Mouse (Mus musculus) bone marrow, adult 2 months (tissue): ENCODE data around the gene Pabpc1l. TPM values are rescaled to one million over a fixed set of nuclear protein-coding genes. Genes with fewer than 3 reads are reported as not detected.
A peak's percentile ranks its signal among the peaks of the same experiment; 100 is the strongest.

Experiments
- H3K27ac ChIP-seq: fragments of 200-500 bp; 2 replicates; pipeline ENCODE4 v1.5.1; 2012; ENCODE audit warnings: low read depth, mild to moderate bottlenecking, control low read depth, inconsistent platforms, low read length; ENCODE audit not compliant: control insufficient read depth, poor library complexity, insufficient read depth
- H3K4me1 ChIP-seq: fragments of 200-500 bp; 2 replicates; pipeline ENCODE4 v1.6.1; 2011; ENCODE audit warnings: low read length; ENCODE audit not compliant: control insufficient read depth, insufficient read depth
- H3K4me3 ChIP-seq: fragments of 200-500 bp; replicated peaks from 2 replicates; pipeline ENCODE3; 2011; ENCODE audit warnings: mild to moderate bottlenecking, low read depth, low read length, control low read depth; ENCODE audit not compliant: control insufficient read depth
- CTCF ChIP-seq: fragments of 200-500 bp; IDR thresholded peaks from 2 replicates; pipeline ENCODE4 v1.5.1; 2011; ENCODE audit warnings: low read length, control low read depth; ENCODE audit not compliant: control insufficient read depth, insufficient read depth
- POLR2A ChIP-seq: fragments of 200-500 bp; IDR thresholded peaks from 2 replicates; pipeline ENCODE4 v1.6.1; 2011; ENCODE audit warnings: low read depth, mild to moderate bottlenecking, control low read depth, low read length, borderline replicate concordance; ENCODE audit not compliant: control insufficient read depth
- WGBS: fragments of 180-500 bp; shearing (Covaris S2); methylation state at CpG from one replicate; pipeline ENCODE4 v1.1.7; 2018; 5-methylcytosine and 5-hydroxymethylcytosine counted together
- polyA plus RNA-seq: library from polyadenylated mRNA; stranded (reverse); fragments of >200 nt; gene quantifications from 2 replicates; pipeline ENCODE4 v1.2.4, GENCODE M21; 2011; ENCODE audit warnings: low replicate concordance; ENCODE audit not compliant: missing spikeins, insufficient read depth, insufficient read length

Gene Pabpc1l
- polyA plus RNA-seq, 1 experiment = 10.8 TPM

DNA sequence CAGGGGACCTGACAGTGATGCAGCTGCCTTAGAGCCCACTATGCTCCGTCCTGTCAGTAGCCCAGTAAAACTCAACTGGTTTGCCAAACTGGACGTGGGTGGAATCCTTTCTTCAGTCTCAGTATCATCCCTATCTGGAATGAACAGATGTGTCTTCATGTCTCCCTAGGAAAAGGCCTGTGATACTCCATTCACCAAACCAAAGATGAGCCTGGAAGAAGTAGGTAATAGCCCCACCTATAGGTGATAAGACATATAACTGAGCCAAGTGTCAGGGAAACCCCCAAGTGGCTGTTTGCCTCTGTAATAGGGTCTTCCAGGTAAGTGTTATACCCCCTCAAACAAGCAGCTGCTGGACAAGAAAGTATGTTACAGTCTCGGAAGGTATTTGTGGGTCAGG is 6.3 kb upstream of the Pabpc1l start:
- WGBS = 85% methylated on average over 3 of the region's 3 CpGs
- Histone ChIP-seq H3K4me1 (no peaks in the 10 kb centered on the region; the same call in 1 of the 2 replicates), H3K27ac (no peak overlapping the region), H3K4me3 (no peak overlapping the region)
- no peak for TF ChIP-seq CTCF
- TF ChIP-seq POLR2A = no peak

DNA sequence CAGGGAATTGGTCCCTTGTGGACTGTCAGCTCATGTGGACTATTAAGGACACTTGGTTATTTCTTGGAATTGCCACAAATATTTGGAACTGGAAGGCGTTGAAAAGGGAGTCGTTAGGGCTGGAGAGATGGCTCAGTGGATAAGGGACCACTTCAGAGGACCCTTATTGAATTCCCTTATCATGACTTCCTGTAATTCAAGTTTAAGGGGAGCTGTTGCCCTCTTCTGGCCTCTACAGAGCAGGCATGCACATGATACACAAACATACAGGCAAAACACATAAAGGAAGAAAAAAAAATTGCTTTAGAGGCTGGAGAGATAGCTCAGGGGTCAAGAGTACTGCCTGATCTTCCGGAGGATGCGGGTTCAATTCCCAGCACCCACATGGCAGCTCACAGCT is 5.3 kb upstream of the Pabpc1l start:
- WGBS = 79% methylated on average over 4 of the region's 4 CpGs
- TF ChIP-seq CTCF = no peak
- TF ChIP-seq POLR2A = no peak

DNA sequence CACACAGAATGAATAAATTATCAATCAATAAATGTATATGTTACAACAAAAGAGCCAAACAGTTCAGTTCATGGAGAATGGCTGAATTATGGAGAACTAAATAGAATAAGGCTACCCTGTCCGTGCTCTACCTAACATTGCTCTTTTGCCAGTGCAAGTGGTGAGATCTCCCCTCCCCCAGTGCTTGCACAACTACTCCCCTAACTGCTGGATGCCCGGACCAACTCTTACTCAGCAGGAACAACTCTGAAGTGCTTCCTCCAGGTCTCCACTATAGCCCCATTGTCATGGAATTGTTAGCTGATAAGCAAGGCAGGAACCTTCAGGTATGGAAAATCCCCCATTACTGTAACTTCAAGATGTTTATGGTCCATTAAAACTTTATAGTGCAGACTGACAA is 3.1 kb upstream of the Pabpc1l start:
- 11% methylated on average over 2 of the region's 2 CpGs for WGBS
- H3K4me1 ChIP-seq = no peaks in the 10 kb centered on the region; the same call in 1 of the 2 replicates
- TF ChIP-seq CTCF (no peak), POLR2A (no peak)

More for the DNA sequence above, 5.3 kb upstream of the Pabpc1l start:
- Histone ChIP-seq H3K4me1 (no peaks in the 10 kb centered on the region; the same call in 1 of the 2 replicates), H3K4me3 (no peak overlapping the region), H3K27ac (no peak overlapping the region)

DNA sequence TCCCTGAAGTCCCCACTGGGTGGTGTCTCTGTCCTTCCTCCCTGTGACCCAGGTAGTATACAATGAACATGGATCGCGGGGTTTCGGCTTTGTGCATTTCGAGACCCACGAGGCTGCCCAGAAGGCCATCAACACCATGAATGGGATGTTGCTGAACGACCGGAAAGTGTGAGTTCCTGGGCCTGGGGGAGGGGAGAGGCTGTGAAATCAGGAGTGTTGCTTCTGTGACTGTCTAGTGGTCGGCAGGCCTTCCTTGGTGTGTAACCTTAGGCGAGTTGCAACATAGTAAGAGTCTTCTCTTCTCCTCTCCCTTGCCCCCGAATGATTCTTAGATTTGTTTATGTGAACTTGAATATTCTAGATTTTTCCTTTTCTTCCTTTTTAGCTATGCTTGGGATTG is 5.9 kb downstream of the Pabpc1l start:
- 0 out of 2 replicates have a peak overlapping the region, but pooled peaks have one; percentile 4 for H3K27ac ChIP-seq
- no peak overlapping the region for H3K4me3 ChIP-seq
- WGBS = 44% methylated on average over 10 of the region's 10 CpGs
- H3K4me1 ChIP-seq = no peaks in the 10 kb centered on the region; the same call in 1 of the 2 replicates
- no peak for TF ChIP-seq POLR2A
- no peak for TF ChIP-seq CTCF

More for the DNA sequence above, 3.1 kb upstream of the Pabpc1l start:
- Histone ChIP-seq H3K27ac (no peak overlapping the region), H3K4me3 (no peak overlapping the region)

DNA sequence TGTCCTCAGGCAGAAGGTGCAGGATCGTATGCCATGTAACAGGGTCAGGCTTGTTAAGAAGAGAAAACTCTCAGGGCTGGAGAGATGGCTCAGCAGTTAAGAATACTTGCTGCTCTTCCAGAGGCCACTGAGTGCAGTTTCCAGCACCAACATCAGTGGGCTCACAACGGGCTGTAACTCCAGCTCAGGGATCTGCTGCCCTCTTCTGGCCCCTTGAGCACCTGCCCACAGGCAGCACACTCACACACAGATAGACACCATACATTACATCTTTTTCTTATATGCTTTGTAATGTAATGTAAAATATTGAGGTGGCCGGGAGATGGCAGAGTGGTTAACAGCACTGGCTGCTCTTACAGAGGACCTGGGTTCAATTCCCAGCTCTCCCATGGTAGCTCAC is 7.7 kb downstream of the Pabpc1l start:
- H3K27ac ChIP-seq = no peak overlapping the region
- TF ChIP-seq CTCF (no peak), POLR2A (no peak)
- 85% methylated on average over 3 of the region's 3 CpGs for WGBS
- H3K4me3 ChIP-seq = no peak overlapping the region
- no peaks in the 10 kb centered on the region; the same call in none of the 2 replicates for H3K4me1 ChIP-seq

DNA sequence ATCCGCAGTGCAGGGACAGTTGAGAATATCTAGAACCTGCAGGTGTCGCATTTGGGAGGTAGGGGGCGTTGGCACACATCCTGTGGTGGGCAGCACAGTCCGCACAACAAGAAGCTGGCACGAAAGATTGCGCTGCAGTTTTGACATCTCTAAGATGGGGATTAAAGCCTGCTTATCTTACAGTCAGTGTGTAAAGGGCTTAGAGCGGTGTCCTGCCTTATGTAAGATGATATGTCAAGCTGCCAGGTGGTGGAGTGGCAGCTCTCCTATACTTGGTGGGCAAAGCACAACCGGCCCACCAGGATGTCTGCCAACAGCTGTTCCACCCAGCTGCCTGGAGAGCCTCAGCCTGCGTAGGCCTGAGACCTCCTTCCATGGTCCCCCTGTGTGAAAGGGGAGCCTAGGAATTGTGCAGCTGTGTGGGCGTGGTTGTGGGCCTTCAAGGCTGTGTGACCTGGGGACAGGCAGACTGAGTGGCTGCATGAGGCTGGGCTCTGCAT is 11.3 kb downstream of the Pabpc1l start:
- Histone ChIP-seq H3K27ac (no peak overlapping the region), H3K4me1 (peaks cover 3% of the 10 kb centered on the region), H3K4me3 (no peak overlapping the region)
- 30% methylated on average over 10 of the region's 10 CpGs for WGBS
- no peak for TF ChIP-seq POLR2A
- TF ChIP-seq CTCF = peak; percentile 58

DNA sequence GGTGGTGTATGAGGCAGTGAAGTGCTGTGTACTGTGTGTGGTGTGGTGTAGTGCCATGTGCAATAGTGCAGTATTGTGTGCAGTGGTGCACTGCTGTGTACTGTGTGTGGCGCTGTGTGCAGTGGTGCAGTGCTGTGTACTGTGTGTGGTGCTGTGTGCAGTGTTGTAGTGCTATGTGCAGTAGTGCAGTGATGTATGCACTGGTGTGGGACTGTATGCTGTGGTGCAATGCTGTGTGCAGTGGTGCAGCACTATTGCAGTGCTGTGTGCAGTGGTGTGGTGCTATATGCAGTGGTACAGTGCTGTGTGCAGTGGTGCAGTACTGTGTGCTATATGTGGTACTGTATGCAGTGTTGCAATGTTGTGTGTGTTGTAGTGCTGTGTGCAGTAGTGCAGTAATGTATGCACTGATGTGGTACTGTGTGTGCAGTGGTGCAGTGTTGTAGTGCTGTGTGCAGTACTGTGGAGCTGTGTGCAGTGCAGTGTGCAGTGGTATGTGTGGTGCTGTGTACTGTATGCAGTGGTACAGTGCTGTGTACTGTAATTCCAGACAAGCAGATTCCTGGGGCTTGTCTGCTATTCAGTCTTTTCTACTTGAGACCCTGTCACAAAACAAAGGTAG is 13.3 kb downstream of the Pabpc1l start:
- TF ChIP-seq POLR2A = no peak
- WGBS = 96% methylated on average over 1 of the region's 1 CpGs
- no peak overlapping the region for H3K4me3 ChIP-seq

DNA sequence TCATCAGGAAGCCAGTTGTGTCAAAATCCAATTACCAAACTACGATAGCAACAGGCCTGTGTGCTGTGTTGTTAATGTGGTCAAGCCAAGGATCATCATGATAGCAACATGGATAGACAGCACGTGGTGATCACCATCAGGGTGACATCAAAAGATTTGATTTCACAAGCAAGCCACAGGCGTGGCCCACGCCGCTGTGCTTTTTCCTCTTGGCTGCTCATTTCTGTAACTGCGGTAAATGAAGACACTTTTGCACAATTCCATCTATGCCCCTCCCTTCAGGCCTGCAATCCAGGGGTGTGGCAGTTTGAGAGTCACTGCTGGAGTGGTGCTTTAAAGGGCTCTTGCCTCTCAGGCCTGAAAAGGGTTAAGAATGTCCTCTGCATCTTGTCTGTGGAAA is 15.7 kb downstream of the Pabpc1l start:
- TF ChIP-seq CTCF = no peak
- no peak for TF ChIP-seq POLR2A
- Histone ChIP-seq H3K4me3 (no peak overlapping the region), H3K4me1 (peaks cover 3% of the 10 kb centered on the region), H3K27ac (peak overlapping the region; percentile 42; the same call in 1 of the 2 replicates)
- 35% methylated on average over 6 of the region's 6 CpGs for WGBS

More for the DNA sequence above, 13.3 kb downstream of the Pabpc1l start:
- H3K4me1 ChIP-seq = peaks cover 3% of the 10 kb centered on the region; the same call in 1 of the 2 replicates
- no peak overlapping the region for H3K27ac ChIP-seq
